Mouse (Mus musculus): ENCODE measurements around the gene Tpcn2.

GRCm38 (mm10) chr7:145304153-145304552, 20.3 kb upstream of the Tpcn2 start:
- TF ChIP-seq CTCF (IDR thresholded peaks at IDR 0.05; ENCODE audit: extremely low read depth, insufficient read depth, low read length) (no peak), POLR2A (IDR thresholded peaks at IDR 0.05; ENCODE audit: extremely low read depth, insufficient read depth, low read length) (no peak)
